Mouse (Mus musculus) embryonic facial prominence, embryonic 14.5 days (tissue): ENCODE measurements around the gene AF067061. TPM values are rescaled to one million over a fixed set of nuclear protein-coding genes. Genes with fewer than 3 reads are reported as not detected.
"Not testable (repeated sequence)": the region's sequence is repeated elsewhere in the genome, so short reads cannot be mapped to it uniquely, and the experiment has no call there.

Experiments used
- ATAC-seq: fragments of 200-750 bp; cut with Nextera tagmentation; 2 replicates; pipeline ENCODE4 v1.8.0; 2017; ENCODE audit warnings: low read depth, moderate number of reproducible peaks, moderate TSS enrichment
- DNase-seq: peaks from one replicate; pipeline ENCODE4 v3.0.0-alpha.2; 2015; ENCODE audit warnings: low spot score
- H3K27ac ChIP-seq: fragments of 300-500 bp; sonication (generic); replicated peaks from 2 replicates; pipeline ENCODE4 v1.5.1; 2014; ENCODE audit warnings: low read depth, mild to moderate bottlenecking, low read length, moderate library complexity
- H3K27me3 ChIP-seq: fragments of 300-500 bp; sonication (generic); replicated peaks from 2 replicates; pipeline ENCODE4 v1.6.1; 2014; ENCODE audit warnings: low read length; ENCODE audit not compliant: control insufficient read depth, insufficient read depth
- H3K36me3 ChIP-seq: fragments of 300-500 bp; sonication (generic); 2 replicates; pipeline ENCODE4 v1.6.1; 2014; ENCODE audit warnings: low read length, mixed read lengths; ENCODE audit not compliant: control insufficient read depth, insufficient read depth
- H3K4me1 ChIP-seq: fragments of 300-500 bp; sonication (generic); 2 replicates; pipeline ENCODE4 v1.6.1; 2014; ENCODE audit warnings: antibody characterized with exemption, low read length; ENCODE audit not compliant: control insufficient read depth, insufficient read depth
- H3K4me2 ChIP-seq: fragments of 300-500 bp; sonication (generic); 2 replicates; pipeline ENCODE4 v1.6.1; 2014; ENCODE audit warnings: low read depth, mild to moderate bottlenecking, low read length, moderate library complexity, mixed read lengths
- H3K4me3 ChIP-seq: fragments of 300-500 bp; sonication (generic); 2 replicates; pipeline ENCODE4 v1.5.1; 2014; ENCODE audit warnings: low read depth, mild to moderate bottlenecking, low read length
- H3K9ac ChIP-seq: fragments of 300-500 bp; sonication (generic); 2 replicates; pipeline ENCODE4 v1.6.1; 2014; ENCODE audit warnings: low read depth, mild to moderate bottlenecking, low read length, moderate library complexity, mixed read lengths
- H3K9me3 ChIP-seq: fragments of 300-500 bp; sonication (generic); 2 replicates; pipeline ENCODE4 v1.6.1; 2016; ENCODE audit warnings: low read length; ENCODE audit not compliant: control insufficient read depth
- WGBS: fragments of 180-500 bp; shearing (Covaris S2); extraction: QIAGEN DNeasy Blood & Tissue Kit; methylation state at CpG from one replicate; pipeline ENCODE4 v1.1.7; 2014; 5-methylcytosine and 5-hydroxymethylcytosine counted together
- polyA plus RNA-seq: library from polyadenylated mRNA; unstranded; fragments of >200 nt; fragmentation: Nextera tagmentation; extraction: Ambion mirVana; gene quantifications from 2 replicates; pipeline ENCODE4 v1.2.1, GENCODE M21; 2014

Gene AF067061
- polyA plus RNA-seq, result not detected in 2 replicates

DNA sequence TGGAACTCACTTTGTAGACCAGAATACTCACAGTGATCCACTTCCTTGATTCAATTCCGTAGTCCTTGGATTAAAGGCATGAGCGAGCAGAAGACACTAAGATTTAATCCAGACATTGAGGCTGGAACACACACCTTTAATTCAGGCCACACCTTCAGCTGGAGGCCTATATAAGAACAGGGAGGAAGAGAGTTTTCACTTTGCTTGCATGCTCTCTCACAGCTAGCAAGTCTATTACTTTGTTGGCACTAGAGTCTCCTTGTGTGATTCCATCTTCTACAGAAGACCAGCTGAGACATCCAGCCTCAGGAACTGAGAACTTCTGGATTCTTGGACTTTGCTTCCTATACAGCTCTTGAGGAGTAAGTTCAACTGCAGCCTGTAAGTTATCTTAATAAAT, at the start of gene AF067061:
Gene AF067061 (plus strand): TSS at position 245 of the 400 bp plus-strand sequence.
- not testable (repeated sequence) for H3K4me2 ChIP-seq, H3K4me1 ChIP-seq, H3K27me3 ChIP-seq, H3K27ac ChIP-seq, H3K9me3 ChIP-seq, DNase-seq, H3K9ac ChIP-seq, ATAC-seq, H3K4me3 ChIP-seq, H3K36me3 ChIP-seq
- WGBS, result 88% methylated on average over 2 of the region's 2 CpGs

DNA sequence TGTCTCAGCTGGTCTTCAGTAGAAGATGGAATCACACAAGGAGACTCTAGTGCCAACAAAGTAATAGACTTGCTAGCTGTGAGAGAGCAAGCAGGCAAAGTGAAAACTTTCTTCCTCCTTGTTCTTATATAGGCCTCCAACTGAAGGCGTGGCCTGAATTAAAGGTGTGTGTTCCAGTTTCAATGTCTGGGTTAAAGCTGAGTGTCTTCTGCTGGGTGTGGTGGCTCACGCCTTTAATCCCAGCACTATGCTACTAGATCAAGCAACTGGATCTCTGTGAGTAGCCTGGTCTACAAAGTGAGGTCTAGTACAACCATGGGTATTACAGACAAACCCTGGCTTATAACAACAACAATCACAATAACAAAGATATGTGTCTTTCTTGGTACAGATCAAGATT, 47.1 kb upstream of the AF067061 start, which contains the start of gene Gm21762:
Gene Gm21762 (minus strand): TSS at position 101 of the 400 bp plus-strand sequence.
- H3K27ac ChIP-seq, H3K4me3 ChIP-seq, H3K4me2 ChIP-seq, H3K27me3 ChIP-seq, H3K4me1 ChIP-seq, H3K9ac ChIP-seq, H3K36me3 ChIP-seq, H3K9me3 ChIP-seq, DNase-seq, ATAC-seq: not testable (repeated sequence)
- no CpG with 5 or more reads among the region's 2 CpGs for WGBS

DNA sequence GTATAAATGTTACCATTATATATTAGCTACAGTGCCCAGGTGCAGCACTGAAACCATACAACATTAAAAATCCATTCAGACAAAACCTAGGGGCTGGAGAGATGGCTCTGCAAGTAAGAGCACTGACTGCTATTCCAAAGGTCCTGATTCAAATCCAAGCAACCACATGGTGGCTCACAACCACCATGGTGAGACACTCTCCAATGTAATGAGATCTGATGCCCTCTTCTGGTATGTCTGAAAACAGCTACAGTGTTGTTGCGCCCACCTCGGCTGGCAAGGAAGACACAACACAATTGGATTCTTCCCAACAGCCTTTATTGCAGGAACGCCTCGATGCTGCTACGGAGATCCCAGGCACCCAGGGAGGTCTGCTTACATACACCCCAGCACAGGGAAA, 42.0 kb upstream of the AF067061 start:
- not testable (repeated sequence) for H3K36me3 ChIP-seq, H3K9me3 ChIP-seq, ATAC-seq, H3K4me3 ChIP-seq, H3K4me1 ChIP-seq, H3K27ac ChIP-seq, H3K4me2 ChIP-seq, DNase-seq, H3K9ac ChIP-seq, H3K27me3 ChIP-seq
- 80% methylated on average over 5 of the region's 5 CpGs for WGBS

DNA sequence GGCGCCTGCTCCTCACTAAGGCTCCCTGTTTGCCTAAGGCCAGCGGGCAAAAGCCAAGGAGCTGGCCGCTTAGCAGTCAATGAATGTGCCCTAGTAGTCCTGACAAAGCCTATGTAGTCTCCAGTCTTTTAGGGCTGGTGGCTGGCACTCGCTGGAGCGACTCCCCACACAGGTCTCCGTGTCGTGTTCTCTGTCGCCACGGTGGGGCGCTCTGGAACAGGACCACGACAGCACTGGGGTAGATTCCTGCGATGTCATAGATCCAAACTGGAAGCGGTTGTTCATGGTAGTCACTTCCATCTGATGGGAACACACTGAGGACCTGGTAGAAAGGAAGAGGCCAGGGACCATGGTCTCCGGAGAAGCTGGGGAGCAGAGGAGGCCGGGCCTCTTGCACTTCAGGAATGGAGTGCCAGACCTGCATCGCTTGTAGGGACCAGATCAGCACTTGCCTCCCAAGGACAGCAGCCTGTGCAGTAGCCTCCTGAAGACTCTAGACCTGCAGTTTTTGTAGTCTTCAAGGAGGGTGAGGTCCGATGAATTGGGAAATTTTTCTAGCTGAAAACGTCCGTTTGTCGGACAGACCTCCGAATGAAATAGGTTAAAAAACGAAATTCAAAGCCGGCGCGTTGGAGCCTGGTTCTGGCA, 39.8 kb upstream of the AF067061 start:
- H3K27ac ChIP-seq, ATAC-seq, H3K9me3 ChIP-seq, DNase-seq, H3K4me2 ChIP-seq, H3K9ac ChIP-seq, H3K36me3 ChIP-seq, H3K4me1 ChIP-seq, H3K27me3 ChIP-seq, H3K4me3 ChIP-seq: not testable (repeated sequence)
- WGBS, result 90% methylated on average over 16 of the region's 25 CpGs

DNA sequence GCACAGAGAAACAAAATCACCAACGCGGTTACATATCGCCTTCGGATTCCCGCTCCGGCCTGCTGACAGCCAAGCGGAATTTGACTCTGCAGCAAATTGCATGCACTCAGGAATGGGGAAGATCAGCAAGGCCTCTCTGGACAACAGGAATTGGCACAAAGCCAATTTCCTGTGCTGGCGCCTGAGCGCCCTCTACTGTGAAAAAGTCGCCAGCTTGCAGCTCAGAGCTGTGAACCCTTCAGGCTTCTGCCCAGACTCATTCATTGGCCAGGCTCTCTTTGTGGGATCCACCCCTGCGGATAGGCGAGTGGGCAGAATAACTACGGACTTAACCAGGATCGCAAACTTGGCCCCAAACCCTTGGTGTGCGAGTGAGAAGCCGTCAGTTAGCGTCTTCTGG, 31.1 kb upstream of the AF067061 start:
- not testable (repeated sequence) for H3K27ac ChIP-seq, H3K4me3 ChIP-seq, DNase-seq, H3K27me3 ChIP-seq, H3K9ac ChIP-seq, H3K36me3 ChIP-seq, H3K9me3 ChIP-seq, H3K4me1 ChIP-seq, H3K4me2 ChIP-seq
- ATAC-seq, result 0 out of 2 replicates have a peak, but pooled peaks have one; percentile 6
- 95% methylated on average over 14 of the region's 17 CpGs for WGBS

DNA sequence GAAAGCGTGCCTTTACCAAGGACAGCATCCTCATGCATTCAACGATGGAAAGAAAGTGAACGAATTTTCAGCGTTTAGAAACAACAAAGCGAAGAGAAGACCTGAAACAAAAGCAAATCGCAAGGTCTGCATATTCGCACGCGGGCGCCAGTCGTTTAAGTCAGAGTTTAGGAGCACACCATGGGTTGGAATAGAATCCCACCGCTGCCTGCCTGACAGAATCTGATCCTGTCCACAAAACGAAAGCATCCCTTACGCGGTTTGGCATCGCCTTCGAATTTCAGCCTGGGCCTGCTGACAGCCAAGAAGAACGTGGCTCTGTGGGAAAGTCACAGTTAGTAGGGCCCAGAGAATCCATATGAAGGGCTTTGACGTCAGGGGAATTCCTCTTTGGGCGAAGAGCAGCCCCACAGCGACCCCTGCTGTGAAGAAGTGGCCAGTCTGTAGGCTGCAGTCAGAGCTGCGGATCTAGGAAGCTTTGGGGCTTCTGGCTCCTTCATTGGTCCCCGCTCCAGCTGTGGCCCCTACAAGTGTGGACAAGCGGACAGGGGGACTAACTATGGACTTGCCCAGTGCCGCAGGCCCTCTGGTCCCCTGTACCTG, 30.4 kb upstream of the AF067061 start:
- H3K27me3 ChIP-seq, H3K9ac ChIP-seq, DNase-seq, H3K4me3 ChIP-seq, ATAC-seq, H3K4me1 ChIP-seq, H3K27ac ChIP-seq, H3K9me3 ChIP-seq, H3K36me3 ChIP-seq, H3K4me2 ChIP-seq: not testable (repeated sequence)
- WGBS, result 68% methylated on average over 11 of the region's 25 CpGs

DNA sequence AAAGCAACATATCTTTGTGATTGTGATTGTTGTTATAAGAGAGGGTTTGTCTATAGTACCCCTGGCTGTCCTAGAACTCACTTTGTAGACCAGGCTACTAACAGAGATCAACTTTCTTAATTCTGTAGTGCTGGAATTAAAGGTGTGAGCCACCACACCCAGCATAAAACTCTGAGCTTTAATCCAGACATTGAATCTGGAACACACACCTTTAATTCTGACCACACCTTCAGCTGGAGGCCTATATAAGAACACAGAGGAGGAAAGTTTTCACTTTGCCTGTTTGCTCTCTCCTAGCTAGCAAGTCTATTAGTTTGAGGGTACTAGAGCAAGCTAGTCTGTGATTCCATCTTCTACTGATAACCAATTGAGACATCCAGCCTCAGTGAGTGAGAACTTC, 24.1 kb upstream of the AF067061 start, which contains the start of gene Gm21731:
Gene Gm21731 (plus strand): TSS at position 301 of the 400 bp plus-strand sequence.
- not testable (repeated sequence) for H3K4me2 ChIP-seq, H3K27me3 ChIP-seq, H3K9ac ChIP-seq, ATAC-seq, H3K36me3 ChIP-seq, H3K9me3 ChIP-seq, DNase-seq, H3K4me1 ChIP-seq, H3K4me3 ChIP-seq, H3K27ac ChIP-seq

DNA sequence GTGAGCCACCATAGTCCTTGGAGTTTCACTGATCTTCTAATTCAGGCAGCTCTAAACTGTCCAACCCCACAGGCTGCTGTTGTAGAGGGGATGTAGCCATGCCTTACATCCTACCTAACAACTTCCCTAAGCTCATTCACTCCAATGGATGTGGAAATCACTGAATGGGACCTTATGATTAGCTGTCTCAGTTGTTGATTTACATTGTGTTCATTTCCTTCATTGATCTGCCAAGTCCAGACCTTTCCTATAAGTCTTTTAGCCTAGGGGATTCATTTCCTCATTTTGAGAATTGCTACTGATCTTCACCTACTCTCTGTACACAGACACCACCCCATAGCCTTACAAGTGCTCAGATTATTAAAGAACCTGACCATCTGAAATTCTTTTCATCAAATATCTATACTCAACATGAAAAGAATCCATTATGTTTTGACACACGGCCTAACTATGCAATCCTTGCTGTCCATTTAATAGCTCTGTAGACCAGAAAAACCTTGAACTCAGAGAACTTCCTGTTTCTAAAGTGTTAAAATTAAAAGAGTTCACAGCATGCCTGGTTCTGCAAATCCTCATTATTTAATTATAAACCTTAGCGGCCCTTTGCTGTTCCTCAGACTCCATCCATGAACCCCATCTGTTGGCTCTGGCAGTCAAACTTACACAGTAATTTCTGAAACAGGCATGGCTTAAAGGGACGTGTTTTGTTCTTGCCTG, 11.5 kb upstream of the AF067061 start:
- not testable (repeated sequence) for H3K4me1 ChIP-seq, H3K9ac ChIP-seq, ATAC-seq, H3K9me3 ChIP-seq, H3K27ac ChIP-seq, DNase-seq, H3K36me3 ChIP-seq, H3K4me2 ChIP-seq, H3K4me3 ChIP-seq, H3K27me3 ChIP-seq
- WGBS, result 76% methylated on average over 2 of the region's 3 CpGs
